Mouse (Mus musculus): ENCODE results near the gene Pabpc4. TPM values are rescaled to one million over a fixed set of nuclear protein-coding genes. Genes with fewer than 3 reads are reported as not detected.
A peak's percentile ranks its signal among the peaks of the same experiment; 100 is the strongest.
"Not testable (repeated sequence)": the region's sequence is repeated elsewhere in the genome, so short reads cannot be mapped to it uniquely, and the experiment has no call there.

Pabpc4 gene
- polyA plus RNA-seq, 1 experiment from 2014 or later = 42.6 TPM

GRCm38 (mm10) chr4:123311845-123312244 is 49.7 kb downstream of the Pabpc4 start:
- no peaks in the 10 kb centered on the region; the same call in 1 of the 2 replicates for H3K36me3 ChIP-seq
- no peaks in the 10 kb centered on the region for H3K9me3 ChIP-seq
- no peaks in the 10 kb centered on the region for H3K27me3 ChIP-seq
- H3K4me1 ChIP-seq = peaks cover 2% of the 10 kb centered on the region; the same call in 1 of the 2 replicates
- H3K4me3 ChIP-seq = no peak overlapping the region
- H3K4me2 ChIP-seq = no peak overlapping the region
- no peak overlapping the region; the same call in 1 of the 2 replicates for H3K27ac ChIP-seq
- H3K9ac ChIP-seq = no peak overlapping the region
- ATAC-seq (ENCODE audit: insufficient number of reproducible peaks, low FRiP score, low TSS enrichment, low read depth) = no peak
- WGBS = 62% methylated on average over 7 of the region's 7 CpGs

GRCm38 (mm10) chr4:123313010-123313409 is 50.9 kb downstream of the Pabpc4 start:
- ATAC-seq (ENCODE audit: insufficient number of reproducible peaks, low FRiP score, low TSS enrichment, low read depth) = no peak
- 88% methylated on average over 6 of the region's 6 CpGs for WGBS

GRCm38 (mm10) chr4:123314497-123314896 is 52.3 kb downstream of the Pabpc4 start:
- no peak overlapping the region for H3K4me3 ChIP-seq
- H3K9me3 ChIP-seq = no peaks in the 10 kb centered on the region
- H3K4me2 ChIP-seq = no peak overlapping the region
- H3K4me1 ChIP-seq = no peaks in the 10 kb centered on the region
- WGBS = 79% methylated on average over 3 of the region's 3 CpGs
- no peaks in the 10 kb centered on the region for H3K27me3 ChIP-seq
- no peak overlapping the region for H3K9ac ChIP-seq
- no peaks in the 10 kb centered on the region for H3K36me3 ChIP-seq
- no peak for ATAC-seq (ENCODE audit: insufficient number of reproducible peaks, low FRiP score, low TSS enrichment, low read depth)
- H3K27ac ChIP-seq = no peak overlapping the region

More at GRCm38 (mm10) chr4:123313010-123313409, 50.9 kb downstream of the Pabpc4 start:
- Histone ChIP-seq H3K9me3 (no peaks in the 10 kb centered on the region), H3K9ac (no peak overlapping the region), H3K4me2 (no peak overlapping the region), H3K27me3 (no peaks in the 10 kb centered on the region), H3K27ac (no peak overlapping the region; the same call in 1 of the 2 replicates), H3K4me3 (no peak overlapping the region), H3K36me3 (no peaks in the 10 kb centered on the region), H3K4me1 (peaks cover 2% of the 10 kb centered on the region; the same call in 1 of the 2 replicates)

GRCm38 (mm10) chr4:123322910-123323309 is 60.8 kb downstream of the Pabpc4 start:
- H3K27me3 ChIP-seq = peaks cover 22% of the 10 kb centered on the region
- ATAC-seq (ENCODE audit: insufficient number of reproducible peaks, low FRiP score, low TSS enrichment, low read depth); H3K27ac ChIP-seq: not testable (repeated sequence)

GRCm38 (mm10) chr4:123323534-123323933 is 61.4 kb downstream of the Pabpc4 start, which contains the start of gene Oxct2a:
Gene Oxct2a, minus strand, starts transcription at chr4:123323634.
- H3K4me1 ChIP-seq = peaks cover 4% of the 10 kb centered on the region; the same call in 1 of the 2 replicates
- H3K27me3 ChIP-seq = peaks cover 22% of the 10 kb centered on the region
- peak within 1 kb of the TSS; percentile 47 for H3K4me2 ChIP-seq
- no peak within 1 kb of the TSS for H3K27ac ChIP-seq
- no peak for ATAC-seq (ENCODE audit: insufficient number of reproducible peaks, low FRiP score, low TSS enrichment, low read depth)
- no peak within 1 kb of the TSS for H3K9ac ChIP-seq
- WGBS = 6% methylated on average over 12 of the region's 13 CpGs
- peak within 1 kb of the TSS; percentile 23 for H3K4me3 ChIP-seq
- H3K9me3 ChIP-seq = no peaks in the 10 kb centered on the region
- H3K36me3 ChIP-seq = no peaks in the 10 kb centered on the region

More at GRCm38 (mm10) chr4:123322910-123323309, 60.8 kb downstream of the Pabpc4 start:
- not testable (repeated sequence) for H3K36me3 ChIP-seq, H3K9ac ChIP-seq, H3K9me3 ChIP-seq, H3K4me1 ChIP-seq
- Histone ChIP-seq H3K4me3 (peak overlapping the region; percentile 23), H3K4me2 (peak overlapping the region; percentile 47)
- 16% methylated on average over 22 of the region's 38 CpGs for WGBS

GRCm38 (mm10) chr4:123326087-123326486 is 63.9 kb downstream of the Pabpc4 start:
- WGBS = 72% methylated on average over 3 of the region's 3 CpGs
- H3K9ac ChIP-seq = no peak overlapping the region
- H3K27me3 ChIP-seq = peaks cover 22% of the 10 kb centered on the region
- no peak overlapping the region for H3K4me3 ChIP-seq
- H3K36me3 ChIP-seq = no peaks in the 10 kb centered on the region
- no peaks in the 10 kb centered on the region for H3K9me3 ChIP-seq
- H3K4me1 ChIP-seq = peaks cover 4% of the 10 kb centered on the region; the same call in 1 of the 2 replicates
- H3K4me2 ChIP-seq = no peak overlapping the region
- H3K27ac ChIP-seq = no peak overlapping the region
- ATAC-seq (ENCODE audit: insufficient number of reproducible peaks, low FRiP score, low TSS enrichment, low read depth) = no peak

GRCm38 (mm10) chr4:123327630-123328029 is 65.5 kb downstream of the Pabpc4 start:
- no peak for ATAC-seq (ENCODE audit: insufficient number of reproducible peaks, low FRiP score, low TSS enrichment, low read depth)
- Histone ChIP-seq H3K4me3 (no peak overlapping the region), H3K27me3 (peaks cover 14% of the 10 kb centered on the region), H3K36me3 (no peaks in the 10 kb centered on the region), H3K4me1 (peaks cover 4% of the 10 kb centered on the region; the same call in 1 of the 2 replicates), H3K27ac (no peak overlapping the region), H3K9me3 (no peaks in the 10 kb centered on the region), H3K4me2 (no peak overlapping the region), H3K9ac (no peak overlapping the region)
- 62% methylated on average over 3 of the region's 3 CpGs for WGBS

- H3K9ac ChIP-seq = no peak overlapping the region
- H3K27ac ChIP-seq = no peak overlapping the region
- H3K4me3 ChIP-seq = no peak overlapping the region
- no peaks in the 10 kb centered on the region for H3K9me3 ChIP-seq
- no peaks in the 10 kb centered on the region for H3K4me1 ChIP-seq
- peaks cover 4% of the 10 kb centered on the region; the same call in 1 of the 2 replicates for H3K27me3 ChIP-seq
- ATAC-seq (ENCODE audit: insufficient number of reproducible peaks, low FRiP score, low TSS enrichment, low read depth) = no peak
- no peaks in the 10 kb centered on the region for H3K36me3 ChIP-seq
- no peak overlapping the region for H3K4me2 ChIP-seq
- WGBS = 68% methylated on average over 6 of the region's 6 CpGs
These were observed 66.8 kb downstream of the Pabpc4 start for GRCm38 (mm10) chr4:123328946-123329345.

- Histone ChIP-seq H3K4me1 (no peaks in the 10 kb centered on the region), H3K9me3 (no peaks in the 10 kb centered on the region), H3K4me2 (no peak overlapping the region), H3K9ac (no peak overlapping the region), H3K36me3 (no peaks in the 10 kb centered on the region), H3K27me3 (no peaks in the 10 kb centered on the region), H3K27ac (no peak overlapping the region), H3K4me3 (no peak overlapping the region)
- 68% methylated on average over 5 of the region's 5 CpGs for whole genome bisulfite sequencing
- ATAC-seq (ENCODE audit: insufficient number of reproducible peaks, low FRiP score, low TSS enrichment, low read depth) = no peak
These were observed 69.2 kb downstream of the Pabpc4 start for GRCm38 (mm10) chr4:123331326-123331725.

- H3K9me3 ChIP-seq; H3K27me3 ChIP-seq; H3K27ac ChIP-seq; H3K9ac ChIP-seq; H3K36me3 ChIP-seq; ATAC-seq (ENCODE audit: insufficient number of reproducible peaks, low FRiP score, low TSS enrichment, low read depth); H3K4me1 ChIP-seq; H3K4me2 ChIP-seq; H3K4me3 ChIP-seq: not testable (repeated sequence)
- 87% methylated on average over 1 of the region's 1 CpGs for WGBS
These were observed 69.8 kb downstream of the Pabpc4 start for GRCm38 (mm10) chr4:123331961-123332360.

- no peaks in the 10 kb centered on the region for H3K4me1 ChIP-seq
- no peaks in the 10 kb centered on the region for H3K36me3 ChIP-seq
- H3K4me2 ChIP-seq = no peak overlapping the region
- no peaks in the 10 kb centered on the region for H3K9me3 ChIP-seq
- no peak overlapping the region for H3K9ac ChIP-seq
- H3K4me3 ChIP-seq = no peak overlapping the region
- H3K27ac ChIP-seq = no peak overlapping the region
- 94% methylated on average over 4 of the region's 4 CpGs for WGBS
- H3K27me3 ChIP-seq = no peaks in the 10 kb centered on the region
- ATAC-seq (ENCODE audit: insufficient number of reproducible peaks, low FRiP score, low TSS enrichment, low read depth) = no peak
These were observed 71.0 kb downstream of the Pabpc4 start for GRCm38 (mm10) chr4:123333151-123333550.

GRCm38 (mm10) chr4:123334177-123334576 is 72.0 kb downstream of the Pabpc4 start:
- no peak for ATAC-seq (ENCODE audit: insufficient number of reproducible peaks, low FRiP score, low TSS enrichment, low read depth)
- no peak overlapping the region for H3K27ac ChIP-seq
- H3K4me3 ChIP-seq = no peak overlapping the region

GRCm38 (mm10) chr4:123335244-123335643 is 73.1 kb downstream of the Pabpc4 start:
- not testable (repeated sequence) for H3K4me2 ChIP-seq; H3K4me1 ChIP-seq; H3K27me3 ChIP-seq; H3K9ac ChIP-seq; H3K9me3 ChIP-seq; H3K4me3 ChIP-seq; H3K27ac ChIP-seq; ATAC-seq (ENCODE audit: insufficient number of reproducible peaks, low FRiP score, low TSS enrichment, low read depth); H3K36me3 ChIP-seq
- WGBS = 38% methylated on average over 10 of the region's 10 CpGs

More at GRCm38 (mm10) chr4:123334177-123334576, 72.0 kb downstream of the Pabpc4 start:
- Histone ChIP-seq H3K4me1 (no peaks in the 10 kb centered on the region), H3K4me2 (no peak overlapping the region), H3K9me3 (no peaks in the 10 kb centered on the region), H3K9ac (no peak overlapping the region), H3K36me3 (no peaks in the 10 kb centered on the region), H3K27me3 (0 out of 2 replicates have a peak, but pooled peaks cover 2% of the 10 kb centered on the region)
- whole genome bisulfite sequencing = 44% methylated on average over 3 of the region's 3 CpGs
